Mouse (Mus musculus) stomach, embryonic 15.5 days (tissue): ENCODE results near the gene Tmem132d. TPM values are rescaled to one million over a fixed set of nuclear protein-coding genes. Genes with fewer than 3 reads are reported as not detected.
A peak's percentile ranks its signal among the peaks of the same experiment; 100 is the strongest.

Source experiments
- ATAC-seq: fragments of 200-750 bp; cut with Nextera tagmentation; 2 replicates; pipeline ENCODE4 v1.8.0; 2017; ENCODE audit warnings: low read depth, moderate number of reproducible peaks, moderate TSS enrichment; ENCODE audit not compliant: insufficient read depth, low FRiP score
- H3K27ac ChIP-seq: fragments of 300-500 bp; sonication (generic); 2 replicates; pipeline ENCODE4 v1.5.1; 2015; ENCODE audit warnings: mild to moderate bottlenecking, inconsistent platforms
- H3K27me3 ChIP-seq: fragments of 300-500 bp; sonication (generic); replicated peaks from 2 replicates; pipeline ENCODE4 v1.6.1; 2015; ENCODE audit warnings: inconsistent platforms
- H3K36me3 ChIP-seq: fragments of 300-500 bp; sonication (generic); 2 replicates; pipeline ENCODE4 v1.6.1; 2015; ENCODE audit warnings: inconsistent platforms
- H3K4me1 ChIP-seq: fragments of 300-500 bp; sonication (generic); 2 replicates; pipeline ENCODE4 v1.6.1; 2015; ENCODE audit warnings: inconsistent platforms
- H3K4me2 ChIP-seq: fragments of 300-500 bp; sonication (generic); 2 replicates; pipeline ENCODE4 v1.6.1; 2015; ENCODE audit warnings: mild to moderate bottlenecking, inconsistent platforms
- H3K4me3 ChIP-seq: fragments of 300-500 bp; sonication (generic); replicated peaks from 2 replicates; pipeline ENCODE4 v1.5.1; 2015; ENCODE audit warnings: inconsistent platforms
- H3K9ac ChIP-seq: fragments of 300-500 bp; sonication (generic); 2 replicates; pipeline ENCODE4 v1.6.1; 2015; ENCODE audit warnings: inconsistent platforms
- H3K9me3 ChIP-seq: fragments of 300-500 bp; sonication (generic); 2 replicates; pipeline ENCODE4 v1.6.1; 2016; ENCODE audit warnings: inconsistent platforms
- WGBS: fragments of 180-500 bp; shearing (Covaris S2); methylation state at CpG from one replicate; pipeline ENCODE4 v1.1.7; 2015; 5-methylcytosine and 5-hydroxymethylcytosine counted together
- polyA plus RNA-seq: library from polyadenylated mRNA; unstranded; fragments of >200 nt; fragmentation: Nextera tagmentation; extraction: Ambion mirVana; gene quantifications from 2 replicates; pipeline ENCODE4 v1.2.1, GENCODE M21; 2015

The Tmem132d gene
- polyA plus RNA-seq, 1 experiment from 2014 or later: 0.05 TPM

GRCm38 (mm10) chr5:128203879-128204581 is 228.8 kb downstream of the Tmem132d start:
- ATAC-seq: 0 out of 2 replicates have a peak, but pooled peaks have one; percentile 33
- 32% methylated on average over 9 of the region's 9 CpGs for WGBS
- Histone ChIP-seq H3K4me3 (no peak overlapping the region), H3K4me2 (peak overlapping the region; percentile 5; the same call in 1 of the 2 replicates), H3K4me1 (0 out of 2 replicates have a peak, but pooled peaks cover 2% of the 10 kb centered on the region), H3K36me3 (no peaks in the 10 kb centered on the region), H3K9ac (no peak overlapping the region), H3K27ac (no peak overlapping the region), H3K27me3 (no peaks in the 10 kb centered on the region), H3K9me3 (no peaks in the 10 kb centered on the region)

- no peak overlapping the region for H3K4me2 ChIP-seq
- H3K9me3 ChIP-seq: no peaks in the 10 kb centered on the region
- no peak overlapping the region for H3K27ac ChIP-seq
- H3K36me3 ChIP-seq: no peaks in the 10 kb centered on the region
- H3K27me3 ChIP-seq: no peaks in the 10 kb centered on the region
- H3K4me3 ChIP-seq: no peak overlapping the region
- H3K9ac ChIP-seq: no peak overlapping the region
- H3K4me1 ChIP-seq: no peaks in the 10 kb centered on the region
- 88% methylated on average over 4 of the region's 4 CpGs for WGBS
- no peak for ATAC-seq
Measured at GRCm38 (mm10) chr5:128194106-128194505, 238.8 kb downstream of the Tmem132d start.

GRCm38 (mm10) chr5:128192485-128193055 is 240.3 kb downstream of the Tmem132d start:
- Histone ChIP-seq H3K4me1 (no peaks in the 10 kb centered on the region), H3K27ac (no peak overlapping the region), H3K9me3 (no peaks in the 10 kb centered on the region), H3K4me2 (no peak overlapping the region), H3K9ac (no peak overlapping the region), H3K27me3 (no peaks in the 10 kb centered on the region), H3K36me3 (no peaks in the 10 kb centered on the region), H3K4me3 (no peak overlapping the region)
- WGBS: 77% methylated on average over 6 of the region's 6 CpGs
- no peak for ATAC-seq

GRCm38 (mm10) chr5:128191710-128192109 is 241.2 kb downstream of the Tmem132d start:
- no peak for ATAC-seq
- Histone ChIP-seq H3K36me3 (no peaks in the 10 kb centered on the region), H3K4me2 (no peak overlapping the region), H3K9me3 (no peaks in the 10 kb centered on the region), H3K4me3 (no peak overlapping the region), H3K9ac (no peak overlapping the region), H3K4me1 (no peaks in the 10 kb centered on the region), H3K27me3 (no peaks in the 10 kb centered on the region), H3K27ac (no peak overlapping the region)
- 80% methylated on average over 9 of the region's 9 CpGs for WGBS

- H3K9ac ChIP-seq: no peak overlapping the region
- H3K4me2 ChIP-seq: no peak overlapping the region
- no peaks in the 10 kb centered on the region for H3K27me3 ChIP-seq
- H3K36me3 ChIP-seq: no peaks in the 10 kb centered on the region
- H3K9me3 ChIP-seq: no peaks in the 10 kb centered on the region
- no peaks in the 10 kb centered on the region for H3K4me1 ChIP-seq
- no peak for ATAC-seq
- 69% methylated on average over 14 of the region's 14 CpGs for WGBS
- H3K27ac ChIP-seq: no peak overlapping the region
- H3K4me3 ChIP-seq: no peak overlapping the region
Measured at GRCm38 (mm10) chr5:128190243-128190820, 242.5 kb downstream of the Tmem132d start.

- ATAC-seq: no peak
- Histone ChIP-seq H3K36me3 (no peaks in the 10 kb centered on the region), H3K9ac (no peak overlapping the region), H3K4me2 (no peak overlapping the region), H3K4me3 (no peak overlapping the region), H3K4me1 (no peaks in the 10 kb centered on the region), H3K27me3 (no peaks in the 10 kb centered on the region), H3K27ac (no peak overlapping the region), H3K9me3 (no peaks in the 10 kb centered on the region)
- 71% methylated on average over 2 of the region's 2 CpGs for WGBS
Measured at GRCm38 (mm10) chr5:128176234-128176633, 256.6 kb downstream of the Tmem132d start.

- 78% methylated on average over 12 of the region's 12 CpGs for WGBS
- no peak for ATAC-seq
- Histone ChIP-seq H3K9me3 (no peaks in the 10 kb centered on the region), H3K4me1 (no peaks in the 10 kb centered on the region), H3K9ac (no peak overlapping the region), H3K27ac (no peak overlapping the region), H3K27me3 (no peaks in the 10 kb centered on the region), H3K36me3 (no peaks in the 10 kb centered on the region), H3K4me2 (no peak overlapping the region), H3K4me3 (no peak overlapping the region)
Measured at GRCm38 (mm10) chr5:128158901-128159675, 273.8 kb downstream of the Tmem132d start.

- no peaks in the 10 kb centered on the region for H3K9me3 ChIP-seq
- no peak overlapping the region for H3K4me2 ChIP-seq
Measured at GRCm38 (mm10) chr5:128151461-128151860, 281.4 kb downstream of the Tmem132d start.

GRCm38 (mm10) chr5:128146901-128147645 is 285.8 kb downstream of the Tmem132d start:
- Histone ChIP-seq H3K4me1 (no peaks in the 10 kb centered on the region), H3K4me2 (no peak overlapping the region), H3K4me3 (no peak overlapping the region), H3K9ac (no peak overlapping the region), H3K27ac (no peak overlapping the region), H3K27me3 (no peaks in the 10 kb centered on the region), H3K9me3 (no peaks in the 10 kb centered on the region), H3K36me3 (no peaks in the 10 kb centered on the region)
- no peak for ATAC-seq
- WGBS: 72% methylated on average over 15 of the region's 15 CpGs

More at GRCm38 (mm10) chr5:128151461-128151860, 281.4 kb downstream of the Tmem132d start:
- 83% methylated on average over 8 of the region's 8 CpGs for WGBS
- Histone ChIP-seq H3K27ac (no peak overlapping the region), H3K4me3 (no peak overlapping the region), H3K4me1 (no peaks in the 10 kb centered on the region), H3K36me3 (no peaks in the 10 kb centered on the region), H3K27me3 (no peaks in the 10 kb centered on the region), H3K9ac (no peak overlapping the region)
- ATAC-seq: no peak

- WGBS: 96% methylated on average over 3 of the region's 3 CpGs
- H3K9ac ChIP-seq: no peak overlapping the region
- H3K9me3 ChIP-seq: no peaks in the 10 kb centered on the region
- no peak overlapping the region for H3K4me3 ChIP-seq
- no peak overlapping the region for H3K27ac ChIP-seq
- no peaks in the 10 kb centered on the region for H3K27me3 ChIP-seq
- H3K36me3 ChIP-seq: no peaks in the 10 kb centered on the region
- no peak overlapping the region for H3K4me2 ChIP-seq
- H3K4me1 ChIP-seq: no peaks in the 10 kb centered on the region
- no peak for ATAC-seq
Measured at GRCm38 (mm10) chr5:128144799-128145198, 288.1 kb downstream of the Tmem132d start.

GRCm38 (mm10) chr5:128136818-128137217 is 296.1 kb downstream of the Tmem132d start:
- Histone ChIP-seq H3K27me3 (no peaks in the 10 kb centered on the region), H3K4me3 (no peak overlapping the region), H3K9me3 (no peaks in the 10 kb centered on the region), H3K4me2 (no peak overlapping the region), H3K9ac (no peak overlapping the region), H3K27ac (no peak overlapping the region), H3K4me1 (no peaks in the 10 kb centered on the region), H3K36me3 (no peaks in the 10 kb centered on the region)
- whole genome bisulfite sequencing: 56% methylated on average over 8 of the region's 8 CpGs
- no peak for ATAC-seq
